Mouse (Mus musculus) layer of hippocampus, adult 6 months (tissue): ENCODE measurements around the gene Pbld1. TPM values are rescaled to one million over a fixed set of nuclear protein-coding genes. Genes with fewer than 3 reads are reported as not detected.

Experiments used
- long read RNA-seq, 2 experiments: library from polyadenylated mRNA; unstranded; transcript quantifications; one replicate each; pipeline ENCODE4 v2.0.0; 2019 to 2020
- polyA plus RNA-seq: library from polyadenylated mRNA; unstranded; fragments of <200 nt; fragmentation: Nextera tagmentation; gene quantifications from 2 replicates; pipeline ENCODE4 v1.2.3, GENCODE M21; 2021

The Pbld1 gene
- 2.0 and 2.1 TPM in 2 replicates for polyA plus RNA-seq
- long read RNA-seq, experiment 1: 0 reads
- long read RNA-seq, experiment 2: 0 reads

GRCm38 (mm10) chr10:63059862-63060261 is at the start of gene Pbld1:
Gene Pbld1 (plus strand): TSS chr10:63060162.

GRCm38 (mm10) chr10:63023749-63024579 is 36.0 kb upstream of the Pbld1 start, which contains the start of the genes Hnrnph3 and Pbld2:
Gene Hnrnph3 (minus strand): TSS chr10:63024217.
Gene Pbld2 (plus strand): TSS chr10:63024315.

GRCm38 (mm10) chr10:63099521-63099920 is 39.6 kb downstream of the Pbld1 start, which contains the start of gene Atoh7:
Gene Atoh7 (plus strand): TSS chr10:63099651.

Other genes starting within 250 kb of the Pbld1 start
- gene Tet1, start 151.2 kb upstream of the Pbld1 start, polyA plus RNA-seq: 5.9 and 7.6 TPM in 2 replicates
- 9.0 and 9.6 TPM in 2 replicates for gene Slc25a16, start 139.5 kb upstream of the Pbld1 start, polyA plus RNA-seq
- gene Dna2, start 113.1 kb upstream of the Pbld1 start, polyA plus RNA-seq: 0.44 and 0.97 TPM in 2 replicates
- gene Rufy2, start 79.9 kb upstream of the Pbld1 start, polyA plus RNA-seq: 31.2 and 40.3 TPM in 2 replicates
- gene Hnrnph3, start 35.9 kb upstream of the Pbld1 start, polyA plus RNA-seq: 9.4 and 11.8 TPM in 2 replicates
- 0.40 TPM in 2 replicates for gene Pbld2, start 35.8 kb upstream of the Pbld1 start, polyA plus RNA-seq
- gene Atoh7, start 39.5 kb downstream of the Pbld1 start, polyA plus RNA-seq: 0.29 and 0.48 TPM in 2 replicates
- 0.14 and 0.25 TPM in 2 replicates for gene Mypn, start 143.8 kb downstream of the Pbld1 start, polyA plus RNA-seq
- 6.7 and 9.9 TPM in 2 replicates for gene Herc4, start 183.6 kb downstream of the Pbld1 start, polyA plus RNA-seq